Mouse (Mus musculus): Measurements from ENCODE around the gene Tti1. TPM values are rescaled to one million over a fixed set of nuclear protein-coding genes. Genes with fewer than 3 reads are reported as not detected.

Tti1 gene
- polyA plus RNA-seq, 1 experiment from 2014 or later: 7.0 TPM

DNA sequence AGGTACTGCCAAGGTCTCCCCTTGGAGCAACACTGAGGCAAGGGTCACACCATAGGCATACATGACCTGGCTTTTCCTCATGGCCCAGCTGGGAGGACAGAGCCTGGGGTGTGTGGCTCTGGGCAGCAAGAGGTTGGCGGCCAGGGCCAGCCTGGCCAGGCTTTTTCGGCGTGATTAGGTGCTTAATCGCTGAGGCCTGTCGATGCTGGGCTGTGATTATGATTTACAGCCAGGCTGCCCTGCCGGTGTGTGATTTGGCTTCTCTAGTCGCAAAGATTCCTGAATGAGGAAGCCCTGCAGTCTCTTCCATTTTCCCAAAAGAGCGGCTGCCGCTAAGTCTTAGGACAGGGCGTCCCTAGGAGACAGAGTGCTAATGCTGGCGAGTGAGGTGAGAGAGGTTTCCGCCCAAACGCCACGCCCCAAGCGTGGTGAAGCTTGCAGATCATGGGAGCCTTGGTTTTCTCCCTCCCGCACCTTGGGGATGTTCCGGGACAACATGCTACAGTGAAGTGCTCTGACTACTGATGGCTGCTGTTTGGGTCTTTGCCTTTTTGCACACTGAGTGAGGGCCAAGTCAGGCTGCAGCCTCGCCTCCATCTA, 87.5 kb downstream of the Tti1 start:
- Histone ChIP-seq H3K4me1 (replicated peaks; ENCODE audit: control insufficient read depth, insufficient read depth) (peaks cover 5% of the 10 kb centered on the region; the same call in 1 of the 2 replicates), H3K27ac (replicated peaks) (no peak overlapping the region), H3K36me3 (ENCODE audit: control insufficient read depth, insufficient read depth, low read length) (no peaks in the 10 kb centered on the region), H3K4me3 (ENCODE audit: low read depth, low read length) (no peak overlapping the region), H3K4me2 (replicated peaks; ENCODE audit: low read depth) (no peak overlapping the region), H3K9me3 (ENCODE audit: control insufficient read depth, low read length) (no peaks in the 10 kb centered on the region), H3K9ac (ENCODE audit: low read length) (no peak overlapping the region), H3K27me3 (ENCODE audit: control insufficient read depth, insufficient read depth, low read length) (peaks cover 5% of the 10 kb centered on the region; the same call in 1 of the 2 replicates)
- 11% methylated on average over 18 of the region's 18 CpGs for WGBS
- ATAC-seq (ENCODE audit: low FRiP score, low TSS enrichment): no peak
- no peak for TF ChIP-seq CTCF (IDR thresholded peaks at IDR 0.05; ENCODE audit: low read depth)
- TF ChIP-seq EP300 (optimal IDR thresholded peaks at IDR 0.05): no peak
- no peak for DNase-seq (ENCODE audit: low spot score)

DNA sequence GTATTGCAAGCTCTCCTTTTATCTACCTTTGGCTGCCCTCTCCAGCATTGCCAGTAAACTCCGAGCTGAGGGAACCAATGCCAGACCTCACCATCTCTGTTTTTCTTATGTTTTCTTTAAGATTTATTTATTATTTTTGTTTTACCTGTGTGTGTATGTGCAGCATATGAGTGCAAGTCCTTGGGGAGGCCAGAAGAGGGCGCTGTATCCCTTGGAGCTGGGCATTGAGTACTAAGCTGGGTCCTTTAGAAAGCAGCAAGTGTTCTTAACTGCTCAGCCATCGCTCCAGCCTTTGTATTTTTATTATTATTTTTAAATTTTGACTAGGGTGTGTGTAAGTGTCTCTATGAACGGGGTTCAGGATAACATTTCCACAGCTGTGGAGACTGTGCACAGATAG, 91.6 kb downstream of the Tti1 start:
- Histone ChIP-seq H3K4me2 (replicated peaks; ENCODE audit: low read depth) (no peak overlapping the region), H3K9me3 (ENCODE audit: control insufficient read depth, low read length) (no peaks in the 10 kb centered on the region)

DNA sequence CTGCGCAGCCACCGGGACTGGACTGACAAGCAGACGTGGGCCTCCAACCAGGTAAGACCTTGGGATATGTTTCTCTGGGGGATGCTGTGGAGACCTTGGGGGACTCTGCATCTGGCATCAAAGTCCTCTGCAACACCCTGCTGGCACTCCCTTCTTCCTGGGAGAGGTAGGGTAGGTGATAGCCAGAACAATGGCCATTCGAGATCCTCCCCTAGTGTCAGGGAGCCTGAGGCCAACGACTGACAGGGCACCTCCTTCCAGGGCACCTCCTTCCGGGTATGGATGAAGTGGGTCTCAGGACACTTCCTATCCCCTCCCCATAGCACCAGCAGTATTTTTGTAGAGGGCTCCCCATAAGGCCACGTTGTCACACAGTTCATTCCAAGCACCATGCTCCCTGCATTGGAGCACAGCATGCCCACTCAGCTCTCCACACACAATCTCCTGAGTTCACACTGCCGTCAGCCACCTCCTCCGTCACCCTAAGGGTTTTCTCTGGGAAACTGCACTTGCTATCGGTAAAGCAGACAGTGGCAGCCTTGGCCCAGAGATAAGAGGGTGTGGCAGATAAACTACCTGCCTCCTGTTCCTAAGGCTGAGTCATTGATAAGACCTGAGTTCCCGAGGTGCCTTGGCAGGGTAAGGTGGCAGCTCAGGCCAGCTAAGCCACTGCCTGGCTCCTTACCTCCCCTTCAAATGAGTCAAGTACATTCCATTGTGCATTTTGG, 92.6 kb downstream of the Tti1 start:
- 52% methylated on average over 11 of the region's 11 CpGs for WGBS
- Histone ChIP-seq H3K9me3 (ENCODE audit: control insufficient read depth, low read length) (no peaks in the 10 kb centered on the region), H3K9ac (ENCODE audit: low read length) (no peak overlapping the region), H3K4me3 (ENCODE audit: low read depth, low read length) (no peak overlapping the region), H3K27me3 (ENCODE audit: control insufficient read depth, insufficient read depth, low read length) (no peaks in the 10 kb centered on the region), H3K36me3 (ENCODE audit: control insufficient read depth, insufficient read depth, low read length) (no peaks in the 10 kb centered on the region), H3K4me1 (replicated peaks; ENCODE audit: control insufficient read depth, insufficient read depth) (no peaks in the 10 kb centered on the region), H3K4me2 (replicated peaks; ENCODE audit: low read depth) (no peak overlapping the region), H3K27ac (replicated peaks) (no peak overlapping the region)
- DNase-seq (ENCODE audit: low spot score) (peak; percentile 61), ATAC-seq (ENCODE audit: low FRiP score, low TSS enrichment) (peak; percentile 71)
- no peak for TF ChIP-seq EP300 (optimal IDR thresholded peaks at IDR 0.05)
- TF ChIP-seq CTCF (IDR thresholded peaks at IDR 0.05; ENCODE audit: low read depth): no peak

More for the DNA sequence above, 91.6 kb downstream of the Tti1 start:
- 78% methylated on average over 4 of the region's 4 CpGs for WGBS
- TF ChIP-seq EP300 (optimal IDR thresholded peaks at IDR 0.05): no peak
- TF ChIP-seq CTCF (IDR thresholded peaks at IDR 0.05; ENCODE audit: low read depth): 0 out of 2 replicates have a peak, but pooled peaks have one; percentile 1
- Histone ChIP-seq H3K36me3 (ENCODE audit: control insufficient read depth, insufficient read depth, low read length) (no peaks in the 10 kb centered on the region), H3K9ac (ENCODE audit: low read length) (no peak overlapping the region), H3K27me3 (ENCODE audit: control insufficient read depth, insufficient read depth, low read length) (peaks cover 5% of the 10 kb centered on the region; the same call in 1 of the 2 replicates), H3K4me3 (ENCODE audit: low read depth, low read length) (no peak overlapping the region), H3K27ac (replicated peaks) (no peak overlapping the region), H3K4me1 (replicated peaks; ENCODE audit: control insufficient read depth, insufficient read depth) (0 out of 2 replicates have a peak, but pooled peaks cover 2% of the 10 kb centered on the region)
- DNase-seq (ENCODE audit: low spot score) (no peak), ATAC-seq (ENCODE audit: low FRiP score, low TSS enrichment) (no peak)

DNA sequence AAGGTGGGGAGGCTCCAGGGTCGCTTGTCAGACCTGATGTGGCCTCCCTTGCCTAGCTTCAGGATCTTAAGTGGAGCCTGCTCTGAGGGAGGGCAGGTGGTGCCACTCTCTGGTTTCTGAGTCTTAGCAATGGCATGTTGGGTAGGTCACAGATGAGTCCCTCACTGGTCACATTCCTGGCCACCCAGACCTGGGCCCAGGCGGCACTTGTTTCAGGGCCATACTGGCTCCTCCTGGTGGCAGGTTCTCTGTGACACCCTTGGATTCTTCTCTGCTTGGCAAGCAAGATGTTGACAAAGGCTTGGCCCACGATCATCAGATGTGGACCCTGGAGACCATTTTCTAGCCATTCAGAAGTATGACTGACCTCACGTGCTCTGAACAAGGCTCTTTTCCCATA, 95.6 kb downstream of the Tti1 start:
- ATAC-seq (ENCODE audit: low FRiP score, low TSS enrichment): no peak
- Histone ChIP-seq H3K4me3 (ENCODE audit: low read depth, low read length) (no peak overlapping the region), H3K4me2 (replicated peaks; ENCODE audit: low read depth) (no peak overlapping the region), H3K36me3 (ENCODE audit: control insufficient read depth, insufficient read depth, low read length) (no peaks in the 10 kb centered on the region), H3K9me3 (ENCODE audit: control insufficient read depth, low read length) (no peaks in the 10 kb centered on the region), H3K27me3 (ENCODE audit: control insufficient read depth, insufficient read depth, low read length) (no peaks in the 10 kb centered on the region), H3K27ac (replicated peaks) (no peak overlapping the region), H3K4me1 (replicated peaks; ENCODE audit: control insufficient read depth, insufficient read depth) (no peaks in the 10 kb centered on the region), H3K9ac (ENCODE audit: low read length) (no peak overlapping the region)
- 62% methylated on average over 4 of the region's 4 CpGs for WGBS
- no peak for DNase-seq (ENCODE audit: low spot score)
- TF ChIP-seq EP300 (optimal IDR thresholded peaks at IDR 0.05): no peak
- TF ChIP-seq CTCF (IDR thresholded peaks at IDR 0.05; ENCODE audit: low read depth): peak; percentile 49; the same call in 1 of the 2 replicates

Other genes with a start within 250 kb of the Tti1 start
- 0.53 and 0.63 TPM in 2 replicates for gene Vstm2l, start 113.8 kb downstream of the Tti1 start, polyA plus RNA-seq (2015; fragmentation: Nextera tagmentation; extraction: Ambion mirVana)
- 20.3 and 20.8 TPM in 2 replicates for gene Rprd1b, start 64 bp upstream of the Tti1 start, polyA plus RNA-seq (2015; fragmentation: Nextera tagmentation; extraction: Ambion mirVana)
- 109 and 114 TPM in 2 replicates for gene Tgm2, start 118.0 kb upstream of the Tti1 start, polyA plus RNA-seq (2015; fragmentation: Nextera tagmentation; extraction: Ambion mirVana)
- gene D630003M21Rik, start 200.8 kb upstream of the Tti1 start, polyA plus RNA-seq (2015; fragmentation: Nextera tagmentation; extraction: Ambion mirVana): 1.7 TPM in 2 replicates
- gene Bpi, start 229.7 kb upstream of the Tti1 start, polyA plus RNA-seq (2015; fragmentation: Nextera tagmentation; extraction: Ambion mirVana): not detected in 2 replicates